Mouse (Mus musculus) myocyte (in vitro differentiated cells): ENCODE measurements around the gene H2al1d.

Experiments used
- MYOG ChIP-seq, 3 experiments: IDR thresholded peaks; one replicate each; pipeline ENCODE4 v1.6.1; 2011; ENCODE audit warnings: control low read depth in 2 of 3, low read depth in 2 of 3, mild to moderate bottlenecking in 2 of 3; ENCODE audit not compliant: insufficient read length in 2 of 3, control insufficient read depth in 1 of 3, insufficient read depth in 1 of 3
- POLR2A ChIP-seq: IDR thresholded peaks from one replicate; pipeline ENCODE4 v1.6.1; 2011; ENCODE audit warnings: low read depth, mild to moderate bottlenecking, control low read depth, moderate library complexity; ENCODE audit not compliant: insufficient read length

DNA sequence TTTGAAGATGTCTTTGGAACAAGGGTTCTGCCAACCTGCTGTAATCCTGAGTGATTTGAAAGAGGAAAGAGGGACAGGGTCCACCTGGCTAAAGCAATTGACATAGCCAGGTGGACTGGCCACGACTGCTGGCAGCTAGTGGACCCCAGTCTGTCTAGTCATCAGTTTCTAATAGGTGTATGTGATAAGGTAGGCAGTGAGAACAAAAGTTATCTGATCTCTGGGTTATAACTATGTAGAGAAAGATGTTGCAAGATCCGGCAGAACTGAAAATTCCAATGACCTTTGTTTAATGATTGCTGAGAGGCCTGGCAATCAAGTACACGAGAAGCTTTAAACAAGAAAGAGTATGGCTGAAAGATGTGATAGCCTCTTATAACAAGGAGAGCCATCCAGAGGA lies 35.4 kb upstream of the H2al1d start:
- TF ChIP-seq POLR2A (no peak), MYOG (IDR thresholded peaks at IDR 0.05; ENCODE audit: control insufficient read depth in 1 of 3, insufficient read depth in 1 of 3, insufficient read length in 2 of 3, low read depth in 2 of 3) (no peak)
